Mouse (Mus musculus): ENCODE measurements at regions not wholly inside any gene's neighbourhood (a gene's known extent, or its start where the extent isn't known, plus 50 kb on each side); places are given as distances from the start of the nearest gene placed in this dataset.

DNA sequence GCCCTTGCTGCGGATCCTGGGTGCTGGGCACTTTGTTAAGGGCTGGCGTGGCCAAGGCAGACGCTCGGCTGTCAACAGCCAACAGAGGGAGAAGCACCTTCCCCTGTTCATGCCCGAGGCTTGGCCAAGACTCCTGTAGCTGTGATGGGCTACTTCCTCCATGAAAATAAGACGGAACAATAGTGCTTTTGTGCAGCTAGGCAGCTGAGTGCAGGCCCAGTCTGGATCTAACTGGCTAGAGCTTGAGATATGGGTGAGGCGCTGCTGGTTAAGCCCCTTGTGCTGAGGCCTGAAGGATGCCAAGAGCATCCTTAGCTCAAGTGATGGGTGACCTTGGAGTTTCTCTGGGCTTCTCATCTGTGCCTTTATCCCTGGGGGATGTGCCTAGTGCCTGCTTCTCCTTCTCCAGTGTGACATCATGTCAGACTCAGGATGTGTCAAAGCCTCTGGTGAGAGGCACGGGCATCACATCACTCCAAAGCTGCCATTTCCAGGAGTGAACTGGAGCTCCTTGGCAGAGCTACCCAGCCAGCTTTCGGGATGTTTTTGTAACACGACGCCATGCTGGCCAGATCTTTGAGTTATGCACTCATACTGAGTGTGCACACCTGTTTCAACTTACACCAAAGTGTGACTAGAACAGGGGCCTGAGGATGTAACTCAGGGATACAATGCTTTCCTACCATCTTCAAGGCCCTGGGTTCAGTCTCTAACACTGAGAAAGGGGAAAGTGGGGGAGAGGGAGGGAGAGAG, 360.1 kb upstream of the Tbx3 start:
- Histone ChIP-seq H3K4me1 (ENCODE audit: control insufficient read depth in 1 of 2, insufficient read depth in 2 of 2, low read length in 2 of 2) (no peaks in the 10 kb centered on the region), H3K36me3 (ENCODE audit: control insufficient read depth in 1 of 2, insufficient read depth in 2 of 2, low read length in 2 of 2) (no peaks in the 10 kb centered on the region), H3K9me3 (replicated peaks; ENCODE audit: insufficient read depth, low read length) (no peaks in the 10 kb centered on the region), H3K27me3 (ENCODE audit: control insufficient read depth in 1 of 2, insufficient read depth in 2 of 2, low read length in 2 of 2) (no peaks in the 10 kb centered on the region; a peak in 1 of 4 replicates), H3K9ac (ENCODE audit: control insufficient read depth, low read depth, low read length, poor library complexity, severe bottlenecking) (no peak overlapping the region), H3K4me3 (ENCODE audit: control insufficient read depth in 1 of 2, insufficient read depth in 1 of 2, low read depth in 2 of 2, low read length in 2 of 2) (no peak overlapping the region), H3K79me2 (ENCODE audit: control insufficient read depth, insufficient read depth, low read length, poor library complexity) (no peaks in the 10 kb centered on the region), H3K27ac (ENCODE audit: control insufficient read depth, low read depth, low read length) (no peak overlapping the region)
- no peak for TF ChIP-seq RCOR1 (IDR thresholded peaks at IDR 0.05; ENCODE audit: low read depth, low read length)
- TF ChIP-seq CTCF (IDR thresholded peaks at IDR 0.05 in 2 of 3, conservative IDR thresholded peaks at IDR 0.05 in 1 of 3; ENCODE audit: control insufficient read depth in 1 of 3, insufficient read depth in 1 of 3, low read depth in 2 of 3, low read length in 3 of 3, poor library complexity in 1 of 3, severe bottlenecking in 1 of 3), result no peak
- no peak for DNase-seq (ENCODE audit: low read depth, low spot score)

DNA sequence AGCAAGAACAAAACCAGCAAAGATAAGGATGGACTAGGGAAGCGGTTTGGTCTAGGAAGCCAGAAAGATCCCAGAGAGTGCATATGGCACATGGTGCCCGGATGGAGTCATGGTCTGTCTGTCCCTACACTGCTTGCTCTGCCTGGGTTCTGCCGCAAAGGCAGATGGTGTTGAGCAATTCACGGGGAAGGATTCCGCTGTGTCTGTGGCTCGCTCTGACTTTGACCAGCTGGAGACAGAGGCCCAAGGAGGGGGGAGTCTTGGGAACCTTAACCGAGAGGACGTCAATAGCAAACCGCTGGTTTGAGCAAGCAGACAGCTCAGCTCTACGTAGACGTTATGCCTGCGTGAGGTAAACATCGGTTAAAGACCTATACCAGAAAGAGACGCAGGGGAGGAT, 357.7 kb upstream of the Tbx3 start:
- H3K27ac ChIP-seq (ENCODE audit: control insufficient read depth, low read depth, low read length), result no peak overlapping the region
- TF ChIP-seq SMC3 (IDR thresholded peaks at IDR 0.05; ENCODE audit: low read depth, low read length), result no peak
- TF ChIP-seq CHD1 (IDR thresholded peaks at IDR 0.05; ENCODE audit: low read depth, low read length), result no peak
- TF ChIP-seq POLR2AphosphoS2 (IDR thresholded peaks at IDR 0.05; ENCODE audit: low read length), result no peak
- TF ChIP-seq ELF1 (IDR thresholded peaks at IDR 0.05; ENCODE audit: low read depth, low read length), result no peak
- no peak for TF ChIP-seq MYC (IDR thresholded peaks at IDR 0.05; ENCODE audit: low read depth, low read length)
- no peak for TF ChIP-seq GABPA (IDR thresholded peaks at IDR 0.05; ENCODE audit: low read depth, low read length)
- TF ChIP-seq NELFE (IDR thresholded peaks at IDR 0.05; ENCODE audit: low read depth, low read length), result no peak
- no peak for TF ChIP-seq TBP (IDR thresholded peaks at IDR 0.05; ENCODE audit: low read depth, low read length)
- TF ChIP-seq POLR2AphosphoS5 (IDR thresholded peaks at IDR 0.05; ENCODE audit: borderline replicate concordance, low read depth, low read length), result no peak
- no peak for TF ChIP-seq MAX (IDR thresholded peaks at IDR 0.05; ENCODE audit: low read length)
- TF ChIP-seq TCF12 (IDR thresholded peaks at IDR 0.05; ENCODE audit: low read depth, low read length), result no peak
- no peak for TF ChIP-seq UBTF (IDR thresholded peaks at IDR 0.05; ENCODE audit: borderline replicate concordance, insufficient read depth, low read depth, low read length)
- no peak for TF ChIP-seq EP300 (IDR thresholded peaks at IDR 0.05; ENCODE audit: low read depth in 1 of 2, low read length in 2 of 2)
- no peak for TF ChIP-seq TAL1 (IDR thresholded peaks at IDR 0.05; ENCODE audit: low read length)
- no peak for TF ChIP-seq MYB (IDR thresholded peaks at IDR 0.05; ENCODE audit: low read depth, low read length)
- no peak for TF ChIP-seq NRF1 (IDR thresholded peaks at IDR 0.05; ENCODE audit: insufficient read depth, low read depth, low read length, poor library complexity, severe bottlenecking)
- no peak for TF ChIP-seq MEF2A (IDR thresholded peaks at IDR 0.05; ENCODE audit: extremely low read depth, insufficient replicate concordance, low read depth, low read length, poor library complexity, severe bottlenecking)
- no peak for TF ChIP-seq MAZ (IDR thresholded peaks at IDR 0.05; ENCODE audit: low read depth, low read length)
- no peaks in the 10 kb centered on the region for H3K79me2 ChIP-seq (ENCODE audit: control insufficient read depth, insufficient read depth, low read length, poor library complexity)
- no peaks in the 10 kb centered on the region for H3K36me3 ChIP-seq (ENCODE audit: control insufficient read depth in 1 of 2, insufficient read depth in 2 of 2, low read length in 2 of 2)
- no peak overlapping the region for H3K4me3 ChIP-seq (ENCODE audit: control insufficient read depth in 1 of 2, insufficient read depth in 1 of 2, low read depth in 2 of 2, low read length in 2 of 2)
- H3K9me3 ChIP-seq (replicated peaks; ENCODE audit: insufficient read depth, low read length), result no peaks in the 10 kb centered on the region
- no peak for DNase-seq (ENCODE audit: low read depth, low spot score)
- no peaks in the 10 kb centered on the region for H3K27me3 ChIP-seq (ENCODE audit: control insufficient read depth in 1 of 2, insufficient read depth in 2 of 2, low read length in 2 of 2)
- no peaks in the 10 kb centered on the region for H3K4me1 ChIP-seq (ENCODE audit: control insufficient read depth in 1 of 2, insufficient read depth in 2 of 2, low read length in 2 of 2)
- no peak overlapping the region for H3K9ac ChIP-seq (ENCODE audit: control insufficient read depth, low read depth, low read length, poor library complexity, severe bottlenecking)
